Mouse (Mus musculus): ENCODE data around the gene Scamp5. TPM values are rescaled to one million over a fixed set of nuclear protein-coding genes. Genes with fewer than 3 reads are reported as not detected.

The Scamp5 gene
- polyA plus RNA-seq, 1 experiment from 2014 or later, result 17.9 TPM

GRCm38 (mm10) chr9:57398773-57399172, 69.1 kb downstream of the Scamp5 start:
- H3K27me3 ChIP-seq (ENCODE audit: control insufficient read depth, insufficient read depth, low read length), result no peaks in the 10 kb centered on the region
- H3K4me2 ChIP-seq (replicated peaks; ENCODE audit: low read depth, low read length), result no peak overlapping the region
- no peaks in the 10 kb centered on the region for H3K36me3 ChIP-seq (ENCODE audit: control insufficient read depth, insufficient read depth, low read length)
- 0 out of 2 replicates have a peak, but pooled peaks cover 12% of the 10 kb centered on the region for H3K9me3 ChIP-seq (ENCODE audit: control insufficient read depth, low read depth, low read length)
- H3K27ac ChIP-seq (ENCODE audit: low read length), result no peak overlapping the region
- no peak for ATAC-seq (ENCODE audit: insufficient number of reproducible peaks, insufficient read depth, low FRiP score, low read depth)
- no peak overlapping the region for H3K4me3 ChIP-seq (ENCODE audit: low read depth, low read length)
- no peak overlapping the region for H3K9ac ChIP-seq (replicated peaks; ENCODE audit: low read depth, low read length)
- WGBS, result 88% methylated on average over 2 of the region's 2 CpGs
- H3K4me1 ChIP-seq (ENCODE audit: control insufficient read depth, insufficient read depth, low read length), result no peaks in the 10 kb centered on the region

DNA sequence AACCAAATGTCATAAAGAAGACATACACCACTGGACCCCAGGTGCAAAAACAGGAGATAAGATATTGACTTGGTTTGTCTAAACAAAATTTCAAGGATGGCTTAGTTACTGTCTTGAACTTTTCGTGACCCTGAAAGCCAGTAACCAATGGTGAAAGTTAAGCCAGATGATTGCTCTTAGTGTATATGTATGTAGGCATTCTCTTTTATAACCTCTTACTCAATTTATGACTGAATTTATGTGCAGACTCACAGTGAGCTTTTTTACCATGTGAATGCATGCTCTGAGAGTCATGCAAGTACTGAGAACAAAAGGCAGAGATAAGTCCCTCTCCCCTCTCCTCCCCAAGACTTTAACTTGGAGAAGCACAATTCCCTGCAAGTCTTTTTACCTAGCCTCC, 75.0 kb downstream of the Scamp5 start:
- Histone ChIP-seq H3K4me3 (ENCODE audit: low read depth, low read length) (no peak overlapping the region), H3K36me3 (ENCODE audit: control insufficient read depth, insufficient read depth, low read length) (no peaks in the 10 kb centered on the region), H3K27me3 (ENCODE audit: control insufficient read depth, insufficient read depth, low read length) (no peaks in the 10 kb centered on the region), H3K4me2 (replicated peaks; ENCODE audit: low read depth, low read length) (no peak overlapping the region), H3K9ac (replicated peaks; ENCODE audit: low read depth, low read length) (no peak overlapping the region), H3K27ac (ENCODE audit: low read length) (no peak overlapping the region), H3K4me1 (ENCODE audit: control insufficient read depth, insufficient read depth, low read length) (no peaks in the 10 kb centered on the region), H3K9me3 (ENCODE audit: control insufficient read depth, low read depth, low read length) (no peaks in the 10 kb centered on the region)
- no peak for ATAC-seq (ENCODE audit: insufficient number of reproducible peaks, insufficient read depth, low FRiP score, low read depth)
- WGBS, result 44% methylated on average over 1 of the region's 1 CpGs

Other genes starting within 250 kb of the Scamp5 start
- not detected in 2 replicates for gene Trcg1, start 231.5 kb downstream of the Scamp5 start, polyA plus RNA-seq (2014; fragmentation: Nextera tagmentation; extraction: Ambion mirVana)
- 24.0 and 25.6 TPM in 2 replicates for gene 1700017B05Rik, start 205.4 kb downstream of the Scamp5 start, polyA plus RNA-seq (2014; fragmentation: Nextera tagmentation; extraction: Ambion mirVana)
- gene Ppcdc, start 27.9 kb downstream of the Scamp5 start, polyA plus RNA-seq (2014; fragmentation: Nextera tagmentation; extraction: Ambion mirVana), result 30.1 and 32.7 TPM in 2 replicates
- 3.8 and 4.8 TPM in 2 replicates for gene Rpp25, start 36.0 kb upstream of the Scamp5 start, polyA plus RNA-seq (2014; fragmentation: Nextera tagmentation; extraction: Ambion mirVana)
- gene Cox5a, start 53.2 kb upstream of the Scamp5 start, polyA plus RNA-seq (2014; fragmentation: Nextera tagmentation; extraction: Ambion mirVana), result 525 and 538 TPM in 2 replicates
- gene Fam219b, start 69.5 kb upstream of the Scamp5 start, polyA plus RNA-seq (2014; fragmentation: Nextera tagmentation; extraction: Ambion mirVana), result 22.5 and 23.6 TPM in 2 replicates
- 31.8 and 33.1 TPM in 2 replicates for gene Mpi, start 84.7 kb upstream of the Scamp5 start, polyA plus RNA-seq (2014; fragmentation: Nextera tagmentation; extraction: Ambion mirVana)
- 85.2 and 87.8 TPM in 2 replicates for gene Scamp2, start 92.9 kb upstream of the Scamp5 start, polyA plus RNA-seq (2014; fragmentation: Nextera tagmentation; extraction: Ambion mirVana)
- gene Ulk3, start 121.4 kb upstream of the Scamp5 start, polyA plus RNA-seq (2014; fragmentation: Nextera tagmentation; extraction: Ambion mirVana), result 14.4 and 15.3 TPM in 2 replicates
- not detected in 2 replicates for gene Cplx3, start 138.2 kb upstream of the Scamp5 start, polyA plus RNA-seq (2014; fragmentation: Nextera tagmentation; extraction: Ambion mirVana)
- gene Lman1l, start 152.7 kb upstream of the Scamp5 start, polyA plus RNA-seq (2014; fragmentation: Nextera tagmentation; extraction: Ambion mirVana), result not detected in 2 replicates
- gene Csk, start 185.6 kb upstream of the Scamp5 start, polyA plus RNA-seq (2014; fragmentation: Nextera tagmentation; extraction: Ambion mirVana), result 29.1 and 30.9 TPM in 2 replicates
- gene Cyp1a2, start 215.6 kb upstream of the Scamp5 start, polyA plus RNA-seq (2014; fragmentation: Nextera tagmentation; extraction: Ambion mirVana), result not detected in 2 replicates
- not detected in 2 replicates for gene Cyp1a1, start 219.9 kb upstream of the Scamp5 start, polyA plus RNA-seq (2014; fragmentation: Nextera tagmentation; extraction: Ambion mirVana)
- 22.8 and 23.1 TPM in 2 replicates for gene Edc3, start 240.5 kb upstream of the Scamp5 start, polyA plus RNA-seq (2014; fragmentation: Nextera tagmentation; extraction: Ambion mirVana)